Mouse (Mus musculus): ENCODE data around the gene Doc2g.
"Not testable (repeated sequence)": the region's sequence is repeated elsewhere in the genome, so short reads cannot be mapped to it uniquely, and the experiment has no call there.

The Doc2g gene

DNA sequence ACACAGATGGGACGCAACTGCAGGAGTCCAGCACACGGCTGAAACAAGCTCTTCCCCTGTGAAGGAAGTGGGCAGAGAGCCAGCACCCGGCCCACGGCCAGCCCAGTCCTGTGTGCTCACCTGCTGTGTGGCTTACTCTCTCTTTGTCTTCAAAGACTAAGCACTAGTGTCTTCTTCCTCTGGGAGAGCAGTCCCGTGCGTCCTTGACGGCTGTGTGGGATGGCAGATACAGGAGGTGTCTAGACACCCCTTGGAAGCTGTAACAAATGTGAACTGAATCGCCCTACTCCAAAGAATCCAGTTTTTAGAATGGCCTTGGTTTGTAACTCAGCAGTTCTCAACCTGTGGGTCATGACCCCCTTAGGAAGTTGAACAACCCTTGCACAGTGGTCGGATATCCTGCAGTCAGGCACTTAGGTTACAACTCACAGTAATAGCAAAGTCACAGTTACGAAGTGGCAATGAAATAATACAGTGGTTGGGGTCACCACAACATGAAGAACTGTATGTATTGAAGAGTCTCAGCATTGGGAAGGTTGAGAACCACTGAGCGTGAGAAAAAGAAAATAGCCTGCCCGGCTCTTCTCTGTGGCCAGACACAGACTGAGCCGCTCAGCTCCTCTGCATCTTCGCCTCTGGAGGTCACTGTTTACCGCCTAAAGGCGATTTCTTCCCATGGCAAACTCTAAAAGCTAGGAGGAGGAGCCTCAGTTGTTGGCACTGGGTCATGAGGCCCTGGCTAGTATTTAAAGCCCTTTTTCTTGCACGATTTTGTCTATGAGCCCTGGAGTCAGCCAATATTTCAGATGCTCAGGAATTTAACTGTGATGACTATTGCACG is 15.8 kb downstream of the Doc2g start:
- peak; percentile 80 for DNase-seq

DNA sequence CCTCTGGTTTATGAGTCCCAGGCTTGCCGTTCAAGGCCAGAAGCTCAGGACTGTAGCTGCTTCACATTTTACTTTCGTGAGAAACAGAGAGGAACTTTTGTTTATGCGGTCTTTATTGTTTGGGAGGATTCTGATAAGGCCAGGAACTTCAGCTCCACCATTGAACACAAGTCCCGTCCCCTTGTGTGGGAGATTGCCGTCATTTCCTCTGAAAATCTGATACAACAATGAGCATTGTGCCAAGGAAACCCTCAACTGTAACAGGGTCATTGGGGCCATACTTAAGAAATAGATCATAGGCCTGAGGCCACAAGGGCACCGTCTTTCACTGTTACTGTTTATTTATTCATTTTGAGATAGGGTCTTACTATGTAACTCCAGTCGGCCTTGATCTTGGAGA is 20.1 kb downstream of the Doc2g start:
- no peak for DNase-seq

DNA sequence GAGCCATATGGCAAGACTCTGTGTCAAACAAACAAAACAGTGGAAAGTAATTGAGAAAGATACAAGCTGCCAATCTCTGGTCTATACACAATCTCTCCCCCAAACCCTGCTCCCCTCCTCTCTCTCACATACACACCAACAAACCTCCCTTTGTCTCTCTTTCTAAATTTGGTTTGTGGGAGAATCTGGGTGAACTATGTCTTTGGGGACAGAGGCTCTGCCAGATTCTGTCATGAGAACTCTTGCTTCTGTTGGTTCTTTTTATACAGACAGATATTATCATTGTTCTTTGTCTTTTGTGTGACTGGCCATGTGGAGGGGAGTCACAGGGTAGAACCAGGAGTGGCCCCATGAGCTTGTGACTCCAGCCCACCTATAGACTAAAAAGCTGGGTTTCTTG is 24.5 kb downstream of the Doc2g start:
- no peak for DNase-seq

DNA sequence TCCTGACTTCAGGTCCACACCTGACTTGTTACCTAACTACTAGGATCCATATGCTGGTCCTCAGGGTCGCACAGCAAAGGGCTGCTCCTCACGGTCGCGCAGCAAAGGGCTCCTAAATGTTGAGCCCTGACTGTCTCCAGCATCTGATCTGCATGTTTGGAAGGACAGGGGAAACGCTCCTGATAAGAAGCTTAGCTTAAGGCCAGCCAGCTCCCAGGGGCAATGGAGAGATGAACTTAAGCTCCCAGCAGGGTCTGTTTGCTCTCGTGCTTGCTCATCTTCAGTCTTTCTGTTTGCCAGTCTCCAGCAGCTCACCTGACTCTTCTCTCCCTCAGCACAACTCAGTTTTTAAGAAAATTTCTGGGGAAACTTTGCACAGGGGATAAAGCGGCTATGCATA is 29.6 kb downstream of the Doc2g start:
- no peak for DNase-seq

DNA sequence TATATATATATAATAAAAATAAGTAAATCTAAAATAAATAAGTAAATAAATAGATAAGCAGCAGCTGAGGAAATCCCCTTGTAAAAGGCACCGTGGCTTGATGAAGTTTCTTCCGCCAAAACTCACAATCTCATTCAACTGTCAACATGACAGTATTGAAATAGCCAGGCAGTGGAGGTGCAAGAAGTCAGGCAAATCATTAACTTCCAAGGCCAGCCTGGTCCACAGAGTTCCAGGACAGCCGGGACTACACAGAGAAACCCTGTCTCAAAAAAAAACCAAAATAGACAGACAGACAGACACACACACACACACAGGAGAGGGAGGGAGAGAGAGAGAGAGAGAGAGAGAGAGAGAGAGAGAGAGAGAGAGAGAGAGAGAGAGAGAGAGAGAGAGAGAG is 30.2 kb downstream of the Doc2g start:
- DNase-seq, result no peak

DNA sequence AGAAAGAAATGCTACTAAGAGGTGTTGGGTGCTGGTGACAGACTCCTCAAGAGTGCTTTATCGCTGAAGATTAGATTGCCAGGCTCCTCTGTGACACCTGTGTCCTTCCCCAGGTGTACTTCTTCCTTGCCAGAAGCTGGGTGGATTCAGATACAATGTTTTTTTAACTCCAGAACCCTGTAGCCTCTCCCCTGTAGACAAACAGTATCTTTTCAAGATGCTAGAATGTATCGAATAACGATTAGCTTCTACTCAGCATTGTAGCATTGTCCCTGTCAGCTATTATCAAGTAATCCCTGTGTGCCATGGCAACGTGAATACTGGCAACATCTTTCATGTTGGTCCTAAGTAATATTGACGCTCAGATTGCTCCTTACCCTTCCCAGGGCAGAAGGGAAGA is 30.6 kb downstream of the Doc2g start:
- no peak for DNase-seq

DNA sequence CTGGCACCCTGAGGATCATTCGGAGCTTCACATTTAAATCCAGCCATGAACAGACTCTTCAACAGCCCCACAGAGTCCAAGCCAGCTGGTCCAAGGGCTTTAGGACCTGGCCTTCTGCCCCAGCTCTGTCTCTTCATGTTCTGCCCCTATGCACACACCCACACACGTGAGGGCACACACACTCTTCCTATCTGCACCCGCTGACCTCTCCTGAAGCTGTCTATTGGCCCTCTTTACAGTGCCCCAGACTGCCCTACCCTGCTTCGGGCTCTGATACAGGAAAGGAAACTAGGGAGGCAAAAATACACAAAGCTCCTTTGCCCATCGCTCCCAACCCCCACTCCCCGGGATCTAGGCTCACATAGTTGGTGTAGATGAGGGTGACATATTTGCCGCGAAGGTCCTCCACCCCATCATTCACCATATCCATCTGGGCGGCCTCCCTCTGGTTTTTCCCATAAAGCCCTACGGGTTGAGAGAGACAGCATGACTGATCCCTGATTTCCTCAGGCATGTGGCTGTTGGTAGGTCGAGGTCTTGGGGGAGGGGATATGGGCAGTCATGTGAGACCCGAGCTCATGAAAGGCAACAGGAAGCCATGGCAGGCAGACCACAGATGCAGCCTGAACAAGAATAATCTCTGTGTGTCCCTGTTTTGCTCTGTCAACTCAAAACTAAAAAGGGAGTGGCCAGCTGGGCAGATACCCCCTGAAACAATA is 33.4 kb downstream of the Doc2g start:
- DNase-seq, result no peak

DNA sequence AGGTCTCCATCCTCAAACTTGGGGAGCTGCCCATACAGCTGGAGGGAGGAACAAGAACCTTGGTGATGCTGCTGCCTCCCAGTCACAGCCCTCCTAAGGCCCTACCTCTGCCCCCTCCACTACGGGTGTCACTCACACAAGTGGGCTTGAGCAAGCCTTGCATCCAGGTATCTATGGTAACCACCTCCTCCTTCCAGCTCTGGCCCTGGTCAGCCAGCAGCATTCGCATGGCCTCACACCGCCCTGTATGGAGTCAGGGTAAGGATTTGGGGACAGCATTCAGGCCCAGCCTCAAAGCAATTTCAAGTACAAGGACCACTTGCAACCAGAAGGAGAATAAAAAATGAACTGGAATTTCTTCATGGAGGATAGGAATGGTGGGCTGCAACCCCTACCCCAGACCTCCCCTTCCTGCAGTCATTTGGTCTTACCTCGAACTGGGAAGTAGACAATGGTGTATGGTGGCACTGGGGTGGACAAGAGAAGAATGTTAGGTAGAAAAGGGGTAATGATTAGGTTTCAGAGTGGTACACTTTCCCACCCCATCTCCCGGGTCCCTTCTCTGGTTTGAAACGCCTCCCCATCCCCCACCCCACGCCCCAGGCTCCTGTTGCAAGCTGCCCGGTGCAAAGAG is 34.2 kb downstream of the Doc2g start:
- DNase-seq, result not testable (repeated sequence)

DNA sequence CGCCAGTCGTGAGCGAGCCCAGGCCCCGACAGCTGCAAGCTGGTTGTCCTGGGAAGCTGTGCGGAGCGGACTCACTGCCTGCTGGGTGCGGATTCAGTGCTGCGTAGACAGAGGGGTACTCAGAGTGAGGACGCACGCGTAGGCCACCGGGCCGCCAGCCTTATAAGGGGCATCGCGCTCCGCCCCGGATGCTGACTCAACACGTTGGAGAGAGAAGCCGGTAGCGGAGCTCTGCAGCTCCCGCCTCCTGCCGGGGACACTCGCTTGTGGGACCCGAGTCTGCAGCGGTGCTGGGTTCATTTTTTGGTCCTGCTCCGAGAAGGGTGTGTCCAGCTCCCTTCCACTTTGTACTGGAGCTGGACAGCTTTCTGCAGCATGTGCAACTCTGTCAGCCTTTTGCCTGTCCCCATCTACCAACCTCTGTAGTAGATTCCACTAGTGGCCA is 34.7 kb downstream of the Doc2g start, which contains the start of gene Gstp1:
Gene Gstp1 (minus strand): TSS at position 198 of the 445 bp plus-strand sequence.
- peak; percentile 92 for DNase-seq

DNA sequence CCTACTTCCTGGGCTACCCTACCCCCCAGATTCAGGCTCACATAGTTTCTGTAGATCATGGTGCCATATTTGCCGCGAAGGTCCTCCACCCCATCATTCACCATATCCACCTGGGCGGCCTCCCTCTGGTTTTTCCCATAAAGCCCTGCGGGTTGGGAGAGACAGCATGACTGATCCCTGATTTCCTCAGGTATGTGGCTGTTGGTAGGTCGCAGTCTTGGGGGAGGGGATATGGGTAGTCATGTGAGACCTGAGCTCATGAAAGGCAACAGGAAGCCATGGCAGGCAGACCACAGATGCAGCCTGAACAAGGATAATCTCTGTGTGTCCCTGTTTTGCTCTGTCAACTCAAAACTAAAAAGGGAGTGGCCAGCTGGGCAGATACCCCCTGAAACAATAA is 37.8 kb downstream of the Doc2g start:
- DNase-seq, result not testable (repeated sequence)

DNA sequence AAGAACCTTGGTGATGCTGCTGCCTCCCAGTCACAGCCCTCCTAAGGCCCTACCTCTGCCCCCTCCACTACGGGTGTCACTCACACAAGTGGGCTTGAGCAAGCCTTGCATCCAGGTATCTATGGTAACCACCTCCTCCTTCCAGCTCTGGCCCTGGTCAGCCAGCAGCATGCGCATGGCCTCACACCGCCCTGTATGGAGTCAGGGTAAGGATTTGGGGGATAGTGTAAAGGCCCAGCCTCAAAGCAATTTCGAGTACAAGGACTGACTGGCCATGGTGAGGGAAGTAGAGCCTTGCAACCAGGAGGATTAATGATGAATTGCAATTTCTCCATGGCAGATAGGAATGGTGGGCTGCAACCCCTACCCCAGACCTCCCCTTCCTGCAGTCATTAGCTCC is 38.4 kb downstream of the Doc2g start:
- not testable (repeated sequence) for DNase-seq

DNA sequence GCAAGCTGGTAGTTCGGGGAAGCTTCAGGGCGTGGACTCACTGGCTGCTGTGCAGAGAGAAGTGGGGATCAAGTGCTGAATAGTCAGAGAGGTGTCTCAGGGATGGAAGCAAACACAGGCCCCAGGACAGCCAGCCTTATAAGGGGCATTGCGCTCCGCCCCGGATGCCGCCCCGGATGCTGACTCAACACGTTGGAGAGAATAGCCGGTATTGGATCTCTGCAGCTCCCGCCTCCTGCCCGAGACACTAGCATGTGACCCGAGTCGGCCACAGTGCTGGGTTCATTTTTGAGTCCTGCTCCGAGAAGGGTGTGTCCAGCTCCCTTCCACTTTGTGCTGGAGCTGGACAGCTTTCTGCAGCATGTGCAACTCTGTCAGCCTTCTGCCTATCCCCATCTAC is 39.0 kb downstream of the Doc2g start:
- no peak for DNase-seq

DNA sequence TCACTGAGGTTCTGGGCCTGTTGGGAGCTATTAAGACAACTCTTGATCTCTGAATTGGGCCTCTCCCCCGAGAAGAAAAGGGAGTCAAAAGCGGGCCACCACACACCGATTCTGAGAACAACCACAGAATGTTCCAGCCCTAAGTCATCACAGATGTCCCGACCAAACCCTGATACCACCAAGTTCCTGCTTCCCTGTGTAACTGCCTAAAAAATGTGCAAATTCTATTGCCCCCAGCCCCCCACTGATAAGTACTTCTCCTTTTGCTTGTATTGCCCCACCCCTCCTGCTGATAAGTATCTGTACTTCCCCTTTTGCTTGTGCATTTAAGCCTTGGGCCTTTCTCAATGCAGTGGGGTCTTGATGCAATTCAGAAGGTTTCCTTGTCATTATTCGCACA is 41.0 kb downstream of the Doc2g start:
- not testable (repeated sequence) for DNase-seq

DNA sequence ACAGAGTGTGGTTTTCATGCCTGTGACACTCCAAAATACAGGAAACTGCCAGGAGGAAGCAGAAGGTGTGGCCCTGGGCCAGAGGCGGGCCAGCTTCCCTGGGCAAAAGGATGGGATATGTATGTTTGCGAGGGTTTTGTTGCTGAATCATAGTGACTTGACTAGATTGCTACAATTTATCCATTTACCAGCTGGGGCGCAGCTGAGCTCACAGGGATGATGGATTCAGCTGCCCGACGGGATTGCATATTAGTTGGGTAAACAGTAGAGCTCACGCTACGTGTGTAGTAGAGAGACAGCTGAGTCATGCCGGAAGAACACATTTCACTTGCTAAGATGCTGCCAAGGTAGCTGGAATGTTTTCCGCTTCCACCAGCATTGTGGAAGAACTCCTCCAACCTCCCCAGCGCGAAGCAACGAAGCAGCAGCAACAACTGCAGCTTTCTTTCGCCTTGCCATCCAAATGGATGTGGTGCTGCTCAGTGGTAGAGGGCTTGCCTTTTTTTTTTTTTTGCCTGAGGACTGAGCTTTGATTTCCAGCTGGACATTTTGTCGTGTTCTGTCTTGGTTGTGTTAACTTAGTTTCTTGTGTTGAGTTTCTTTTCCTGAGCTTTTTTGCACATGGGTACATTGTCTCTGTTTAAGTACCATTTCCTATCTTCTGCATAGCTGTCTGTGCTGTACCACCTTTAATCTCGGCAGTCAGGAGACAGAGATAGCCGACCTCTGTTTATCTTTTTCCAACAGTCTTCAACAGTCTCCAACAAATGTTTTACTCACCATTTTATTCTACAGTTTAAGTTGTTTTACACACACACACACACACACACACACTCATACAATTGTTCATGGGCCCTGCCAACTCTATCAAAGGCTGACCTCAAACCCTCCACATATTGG is 43.1 kb downstream of the Doc2g start, which contains the start of gene Gstp2:
Gene Gstp2 (minus strand): TSS at position 58 of the 900 bp plus-strand sequence.
- peak; percentile 91 for DNase-seq

DNA sequence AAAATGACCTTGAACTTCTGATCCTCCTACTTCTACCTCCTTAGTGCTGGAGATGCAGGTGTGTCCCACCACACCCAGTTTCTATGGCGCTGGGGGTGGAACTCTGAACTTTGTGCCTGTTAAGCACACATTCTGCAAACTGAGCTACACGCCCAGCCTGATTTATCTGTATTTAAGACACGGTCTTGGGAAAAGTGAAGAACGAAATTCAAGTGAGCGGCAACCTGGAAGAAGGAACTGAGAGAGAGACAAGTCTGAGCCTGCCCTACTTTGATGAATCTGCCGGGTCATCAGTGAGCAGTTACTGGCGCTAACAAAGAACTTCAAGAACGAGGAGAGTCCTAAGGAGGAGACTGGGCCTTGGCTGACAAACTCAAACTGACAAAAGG is 43.7 kb downstream of the Doc2g start:
- no peak for DNase-seq

DNA sequence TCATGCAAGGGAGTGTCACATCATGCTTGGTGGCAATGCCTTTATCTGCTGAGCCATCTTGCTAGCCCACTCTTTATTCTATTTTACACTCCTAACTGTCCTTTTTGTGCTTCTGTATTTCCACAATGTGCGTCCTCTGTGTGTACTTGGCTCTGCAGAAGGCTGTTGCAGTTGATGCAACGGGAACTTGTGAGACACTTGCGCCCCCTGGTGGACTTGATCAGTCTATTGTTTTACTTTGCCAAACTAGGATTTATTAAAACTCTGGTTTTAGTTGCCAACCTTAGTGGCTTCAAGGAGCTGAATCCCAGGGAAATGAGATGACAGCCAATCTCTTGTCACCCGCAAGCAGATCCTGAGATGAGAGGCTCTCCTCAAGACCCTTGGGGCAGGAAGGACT is 44.7 kb downstream of the Doc2g start:
- peak; percentile 63 for DNase-seq

DNA sequence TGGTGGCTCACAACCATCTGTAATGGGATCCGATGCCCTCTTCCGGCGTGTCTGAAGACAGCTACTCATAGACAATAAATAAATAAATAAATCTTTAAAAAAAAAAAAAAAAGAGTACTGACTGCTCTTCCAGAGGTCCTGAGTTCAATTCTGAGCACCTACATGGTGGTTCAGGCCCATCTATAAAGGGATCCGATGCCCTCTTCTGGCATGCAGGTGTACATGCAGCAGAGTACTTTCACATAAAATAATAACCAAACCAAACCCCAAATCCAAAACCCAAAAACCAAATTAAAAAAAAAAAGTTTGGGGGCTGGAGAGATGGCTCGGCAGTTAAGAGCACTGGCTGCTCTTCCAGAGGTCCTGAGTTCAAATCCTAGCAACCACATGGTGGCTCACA is 46.0 kb downstream of the Doc2g start:
- DNase-seq, result not testable (repeated sequence)

DNA sequence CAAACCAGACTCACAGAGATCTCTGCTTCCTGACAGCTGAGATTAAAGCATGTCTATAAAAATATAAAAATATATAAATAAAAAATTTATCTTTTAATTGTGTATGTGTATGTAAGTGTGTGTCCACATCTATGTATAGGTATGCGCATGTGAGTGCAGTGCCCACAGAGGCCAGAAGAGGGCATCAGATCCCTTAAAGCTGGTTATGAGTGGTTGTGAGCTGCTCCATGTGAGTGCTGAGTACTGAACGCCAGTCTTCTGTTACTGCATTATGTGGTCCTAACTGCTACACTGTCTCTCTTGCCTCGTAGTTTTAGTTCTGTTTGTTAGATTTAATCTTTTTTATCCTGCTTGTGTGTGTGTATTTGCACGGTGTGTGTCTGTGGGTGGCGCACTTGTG is 47.9 kb downstream of the Doc2g start:
- no peak for DNase-seq

DNA sequence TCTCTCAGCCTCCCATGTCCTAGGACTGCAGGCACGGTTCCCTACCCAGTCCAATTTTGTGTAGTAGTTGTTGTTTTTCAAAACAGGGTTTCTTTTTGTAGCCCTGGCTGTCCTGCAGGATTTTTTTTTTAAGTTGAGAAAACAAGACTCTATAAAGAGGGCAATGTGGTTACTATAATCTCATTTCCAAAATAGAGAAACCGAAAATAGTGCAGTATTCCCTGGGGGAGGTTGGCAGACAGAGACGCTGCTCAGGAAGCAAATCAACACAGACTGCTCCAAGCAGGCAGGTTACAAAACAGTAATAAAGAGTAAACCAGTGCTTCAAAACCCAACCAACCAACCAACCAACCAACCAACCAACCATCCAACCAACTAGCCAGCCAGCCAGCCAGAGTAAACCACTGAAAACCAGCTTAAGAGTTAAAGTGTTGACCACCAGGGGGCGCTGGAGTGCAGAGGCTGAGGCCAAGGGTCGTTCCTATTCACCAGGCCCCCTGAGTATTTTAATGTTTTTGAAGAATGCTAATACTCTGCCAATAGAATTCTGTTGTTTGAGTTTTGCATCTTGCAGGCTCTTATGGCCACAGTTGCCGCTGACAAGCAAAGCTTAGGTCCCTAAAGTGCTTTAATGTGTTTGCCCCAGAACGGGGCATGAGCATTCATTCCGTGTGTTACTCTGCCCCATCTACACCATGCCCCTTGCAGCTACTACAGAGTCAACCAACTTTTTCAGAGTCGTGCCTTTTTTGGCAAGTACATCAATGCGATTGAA is 48.8 kb downstream of the Doc2g start:
- DNase-seq, result no peak

DNA sequence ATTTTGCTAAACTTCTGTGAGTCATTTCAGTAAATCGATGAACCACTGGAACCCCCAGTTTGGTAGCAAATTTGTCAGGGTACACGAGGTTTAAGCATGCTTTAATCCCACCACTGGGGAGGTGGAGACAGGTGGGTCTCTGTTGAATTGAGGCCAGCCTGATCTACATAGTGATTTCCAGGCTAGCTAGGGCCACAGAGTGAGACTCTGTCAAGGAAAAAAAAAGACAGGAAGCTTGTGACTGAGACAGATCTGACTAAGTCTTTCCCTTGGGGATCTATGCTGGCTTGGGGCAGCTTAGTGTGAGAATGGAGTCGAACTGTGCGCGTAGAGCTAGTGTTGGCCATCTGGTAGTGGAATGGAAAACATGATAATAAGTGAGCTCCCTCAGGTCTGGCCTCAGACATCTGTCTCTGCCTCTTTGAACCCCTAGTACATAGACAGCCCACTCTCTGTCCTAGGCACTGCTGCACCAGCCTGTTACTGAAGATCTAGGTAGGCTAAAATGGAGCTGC is 49.5 kb downstream of the Doc2g start:
- DNase-seq, result no peak

DNA sequence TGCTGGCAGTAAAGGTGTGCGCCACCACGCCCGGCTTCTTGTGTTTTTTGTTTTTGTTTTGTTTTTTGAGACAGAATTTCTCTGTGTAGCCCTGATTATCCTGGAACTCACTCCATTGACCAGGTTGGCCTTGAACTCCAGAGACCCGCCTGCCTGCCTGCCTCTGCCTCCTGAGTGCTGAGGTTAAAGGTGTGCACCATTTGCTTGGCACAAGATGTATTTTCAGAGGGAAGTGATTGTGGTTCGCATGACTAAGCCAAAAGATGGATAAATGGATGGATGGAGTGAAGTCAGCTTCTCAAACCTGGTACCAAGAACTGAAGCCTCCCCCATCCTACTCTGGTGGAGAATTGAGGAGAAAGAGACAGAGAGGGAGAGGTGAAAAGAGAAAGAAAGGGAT is 51.5 kb downstream of the Doc2g start:
- DNase-seq, result no peak
